Mouse (Mus musculus) bone marrow macrophage, adult 2 months (primary cell): ENCODE measurements at regions not wholly inside any gene's neighbourhood (a gene's known extent, or its start where the extent isn't known, plus 50 kb on each side); places are given as distances from the start of the nearest gene placed in this dataset.

Experiments used
- CTCF ChIP-seq: IDR thresholded peaks from 2 replicates; pipeline ENCODE4 v1.5.1; 2012; ENCODE audit warnings: low read depth, mild to moderate bottlenecking, low read length, moderate library complexity
- POLR2A ChIP-seq: IDR thresholded peaks from 2 replicates; pipeline ENCODE4 v1.6.1; 2012; ENCODE audit warnings: mild to moderate bottlenecking, low read depth, low read length, borderline replicate concordance

DNA sequence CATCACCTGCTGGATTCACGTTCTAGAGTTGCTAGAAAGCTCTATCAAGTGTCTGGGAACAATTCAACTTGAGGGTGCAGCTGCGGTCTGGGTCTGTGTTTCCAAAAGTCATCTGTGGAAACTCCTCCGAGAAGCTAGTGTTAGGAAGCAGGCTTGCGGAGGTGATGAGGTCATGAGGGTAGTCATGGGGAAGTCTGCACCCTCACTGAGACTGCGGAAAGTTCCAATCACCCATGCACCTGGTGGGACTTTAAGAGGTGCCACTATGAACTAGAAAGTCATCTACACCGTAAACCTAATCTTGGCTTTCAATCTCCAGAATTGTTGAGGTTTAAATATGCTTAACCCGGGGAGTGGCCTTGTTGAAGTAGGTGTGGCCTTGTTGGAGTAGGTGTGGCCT, 195.5 kb upstream of the Afdn start:
- TF ChIP-seq CTCF = no peak
- TF ChIP-seq POLR2A = no peak
